Mouse (Mus musculus) small intestine, adult 2 months (tissue): ENCODE data around the gene Erg28. TPM values are rescaled to one million over a fixed set of nuclear protein-coding genes. Genes with fewer than 3 reads are reported as not detected.

Experiments used
- H3K27ac ChIP-seq: fragments of 200-500 bp; 2 replicates; pipeline ENCODE4 v1.5.1; 2012; ENCODE audit warnings: low read depth, low read length, control low read depth, inconsistent platforms; ENCODE audit not compliant: insufficient read depth
- H3K27me3 ChIP-seq: fragments of 200-500 bp; 2 replicates; pipeline ENCODE4 v1.6.1; 2012; ENCODE audit warnings: mild to moderate bottlenecking, moderate library complexity, low read length, inconsistent platforms; ENCODE audit not compliant: control insufficient read depth, insufficient read depth
- H3K36me3 ChIP-seq: fragments of 200-500 bp; 2 replicates; pipeline ENCODE4 v1.6.1; 2012; ENCODE audit warnings: mild to moderate bottlenecking, low read length, control low read depth, inconsistent platforms; ENCODE audit not compliant: control insufficient read depth, insufficient read depth
- H3K4me1 ChIP-seq: fragments of 200-500 bp; 2 replicates; pipeline ENCODE4 v1.6.1; 2012; ENCODE audit warnings: low read length, inconsistent platforms, mixed read lengths; ENCODE audit not compliant: control insufficient read depth, insufficient read depth, insufficient read length
- H3K4me3 ChIP-seq: fragments of 200-500 bp; 2 replicates; pipeline ENCODE4 v1.5.1; 2012; ENCODE audit warnings: low read depth, mild to moderate bottlenecking, control low read depth, inconsistent platforms, low read length, moderate library complexity
- CTCF ChIP-seq: fragments of 200-500 bp; IDR thresholded peaks from 2 replicates; pipeline ENCODE4 v1.5.1; 2012; ENCODE audit warnings: low read depth, mild to moderate bottlenecking, control low read depth, inconsistent platforms, low read length, moderate library complexity, mixed read lengths; ENCODE audit not compliant: insufficient replicate concordance, insufficient read length; ENCODE audit errors: extremely low read depth
- POLR2A ChIP-seq: fragments of 200-500 bp; IDR thresholded peaks from 2 replicates; pipeline ENCODE4 v1.6.1; 2012; ENCODE audit warnings: low read depth, mild to moderate bottlenecking, control low read depth, inconsistent platforms, low read length, moderate library complexity
- WGBS: fragments of 180-500 bp; shearing (Covaris S2); methylation state at CpG from one replicate; pipeline ENCODE4 v1.1.7; 2018; 5-methylcytosine and 5-hydroxymethylcytosine counted together
- polyA plus RNA-seq: library from polyadenylated mRNA; depleted of rRNA; stranded (reverse); fragments of >200 nt; gene quantifications from 2 replicates; pipeline ENCODE4 v1.2.3, GENCODE M21; 2012

Gene Erg28
- polyA plus RNA-seq, 1 experiment = 39.0 TPM

DNA sequence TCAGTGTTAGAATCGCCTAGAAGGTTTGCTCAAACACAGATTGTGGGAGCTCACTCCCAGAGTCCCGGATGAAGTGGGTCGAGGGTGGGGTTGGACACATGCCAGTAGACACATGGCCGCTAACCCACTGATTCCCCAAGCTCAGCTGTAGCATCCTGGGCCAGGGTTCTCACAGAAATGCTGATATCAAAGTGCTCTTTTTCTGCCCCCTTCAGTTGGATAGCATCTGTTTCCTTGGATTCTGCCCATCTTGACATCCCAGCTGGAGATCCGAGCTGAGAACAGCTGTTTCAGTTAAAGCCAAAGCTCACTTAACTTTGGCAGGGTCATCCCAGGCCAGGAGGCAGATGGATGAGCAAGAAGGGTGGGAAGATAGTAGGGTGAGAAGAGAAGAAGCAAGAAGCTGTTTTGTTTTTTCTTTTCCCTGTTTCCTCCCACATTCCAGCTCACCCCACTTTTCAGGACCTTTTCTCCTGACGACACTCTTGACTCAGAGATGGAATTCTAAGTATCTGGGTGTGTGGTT lies 31.5 kb downstream of the Erg28 start:
- Histone ChIP-seq H3K4me3 (no peak overlapping the region), H3K4me1 (no peaks in the 10 kb centered on the region), H3K36me3 (no peaks in the 10 kb centered on the region), H3K27me3 (no peaks in the 10 kb centered on the region), H3K27ac (no peak overlapping the region)
- 39% methylated on average over 6 of the region's 6 CpGs for whole genome bisulfite sequencing
- TF ChIP-seq POLR2A = no peak
- TF ChIP-seq CTCF = no peak

DNA sequence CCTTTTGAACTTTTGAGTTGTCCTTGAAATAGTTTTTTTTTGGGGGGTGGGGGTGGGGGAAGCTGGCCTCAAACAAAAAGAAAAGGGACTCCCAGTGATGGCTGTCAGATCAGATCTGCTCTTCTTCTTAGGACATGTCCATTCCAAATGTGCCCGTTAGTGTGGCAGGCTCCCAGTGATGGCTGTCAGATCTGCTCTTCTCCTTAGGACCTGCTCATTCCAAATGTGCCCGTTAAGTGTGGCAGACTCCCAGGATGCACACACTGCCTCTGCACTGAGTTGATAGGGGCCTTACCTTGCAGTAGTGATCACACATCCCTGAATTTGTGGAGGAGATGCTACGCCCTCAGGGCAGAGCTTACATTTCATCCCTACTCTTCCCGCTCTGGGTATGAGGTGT lies 32.2 kb downstream of the Erg28 start:
- H3K27me3 ChIP-seq = no peaks in the 10 kb centered on the region
- no peaks in the 10 kb centered on the region for H3K36me3 ChIP-seq
- no peak overlapping the region for H3K27ac ChIP-seq
- H3K4me3 ChIP-seq = no peak overlapping the region
- TF ChIP-seq POLR2A (no peak), CTCF (no peak)
- no peaks in the 10 kb centered on the region for H3K4me1 ChIP-seq
- WGBS = 93% methylated on average over 4 of the region's 4 CpGs

DNA sequence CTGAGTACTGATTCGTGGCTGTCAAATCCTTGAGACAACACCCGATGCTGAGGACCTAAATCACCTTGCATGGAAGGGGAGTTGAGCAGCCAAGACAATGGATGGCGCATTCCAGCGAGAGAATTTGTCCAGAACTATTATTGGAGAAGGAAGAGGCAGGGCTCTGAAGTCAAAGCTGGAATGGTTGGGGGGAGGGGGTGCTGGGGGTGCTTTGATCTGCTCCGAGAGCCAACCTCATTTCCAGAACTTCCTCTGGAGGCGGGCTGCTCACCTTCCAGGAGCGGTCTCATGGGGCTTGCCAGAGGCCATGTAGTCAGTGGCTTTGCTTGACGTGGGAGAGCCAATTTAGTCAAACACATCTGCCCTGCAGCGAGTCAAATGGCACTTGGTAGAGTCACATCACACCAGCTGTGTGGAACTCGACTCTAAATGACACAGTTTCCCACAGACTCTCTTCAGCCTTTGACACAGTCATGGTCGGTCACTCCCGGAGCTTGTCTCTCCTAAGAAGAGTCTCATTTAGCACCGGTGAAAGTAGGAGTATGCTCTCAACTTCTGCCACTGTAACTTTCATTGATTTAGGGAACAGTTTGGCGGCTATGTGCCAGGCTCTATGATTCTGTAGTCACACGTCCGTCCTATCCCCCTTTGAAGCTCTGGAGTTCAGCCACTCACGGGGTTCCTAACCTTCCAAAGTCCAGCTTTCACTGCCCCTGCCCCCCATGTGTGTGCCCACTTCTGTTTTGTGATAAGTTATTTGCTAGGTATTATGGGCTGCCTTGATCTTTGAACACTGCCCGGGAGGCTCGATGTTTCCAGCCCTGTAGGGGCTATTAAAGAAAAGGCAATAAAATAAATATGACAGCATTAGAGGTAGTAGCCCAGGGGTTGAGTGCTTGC lies 39.2 kb downstream of the Erg28 start:
- WGBS = 24% methylated on average over 19 of the region's 19 CpGs
- Histone ChIP-seq H3K4me1 (peaks cover 12% of the 10 kb centered on the region), H3K27ac (0 out of 2 replicates have a peak overlapping the region, but pooled peaks have one; percentile 10), H3K4me3 (no peak overlapping the region), H3K36me3 (no peaks in the 10 kb centered on the region), H3K27me3 (no peaks in the 10 kb centered on the region)
- TF ChIP-seq POLR2A (no peak), CTCF (no peak)

DNA sequence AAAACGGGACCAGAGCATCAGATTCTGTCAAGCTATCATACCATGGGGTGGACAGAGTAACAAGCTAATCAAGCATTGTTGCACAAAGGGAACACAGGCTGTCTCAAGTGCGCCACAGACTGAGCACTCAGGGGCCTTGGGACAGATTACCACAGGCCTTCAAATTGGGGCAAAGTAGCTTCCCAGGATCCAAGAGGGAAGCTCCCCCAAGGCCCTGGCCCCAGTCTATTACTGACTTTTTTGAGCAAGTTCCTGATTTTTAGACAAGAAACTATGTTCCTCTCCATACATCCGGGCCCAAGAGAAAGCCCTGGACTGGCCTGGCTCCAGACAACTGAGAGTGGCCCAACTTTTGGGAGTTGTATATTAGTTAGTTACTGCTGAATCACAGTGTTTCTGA lies 42.7 kb downstream of the Erg28 start:
- Histone ChIP-seq H3K4me3 (no peak overlapping the region), H3K36me3 (no peaks in the 10 kb centered on the region), H3K4me1 (peaks cover 17% of the 10 kb centered on the region), H3K27ac (no peak overlapping the region), H3K27me3 (no peaks in the 10 kb centered on the region)
- no peak for TF ChIP-seq CTCF
- TF ChIP-seq POLR2A = no peak
- 86% methylated on average over 3 of the region's 3 CpGs for WGBS

DNA sequence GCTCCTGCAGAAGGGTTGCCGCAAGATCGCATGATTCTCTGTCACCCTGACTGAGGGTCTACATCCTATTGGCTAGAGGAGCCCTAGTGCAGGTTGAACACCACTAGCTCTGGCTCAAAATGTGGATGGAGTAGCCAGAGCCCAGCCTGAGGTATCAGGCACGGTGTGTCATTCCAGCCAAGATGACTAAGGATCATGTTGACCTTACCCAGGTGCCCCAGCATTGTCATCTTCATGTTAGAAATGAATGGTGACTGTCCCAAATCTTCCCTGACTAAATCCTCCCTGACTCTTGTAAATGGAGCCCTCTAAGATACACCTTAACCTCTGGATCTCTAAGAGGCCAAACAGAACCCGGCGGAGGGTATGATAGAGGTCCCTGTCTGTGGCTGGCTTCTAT lies 44.6 kb downstream of the Erg28 start:
- peaks cover 6% of the 10 kb centered on the region; the same call in 1 of the 2 replicates for H3K4me1 ChIP-seq
- 94% methylated on average over 5 of the region's 5 CpGs for WGBS
- H3K27me3 ChIP-seq = no peaks in the 10 kb centered on the region
- H3K4me3 ChIP-seq = no peak overlapping the region
- H3K27ac ChIP-seq = no peak overlapping the region
- TF ChIP-seq POLR2A (no peak), CTCF (no peak)
- H3K36me3 ChIP-seq = no peaks in the 10 kb centered on the region

DNA sequence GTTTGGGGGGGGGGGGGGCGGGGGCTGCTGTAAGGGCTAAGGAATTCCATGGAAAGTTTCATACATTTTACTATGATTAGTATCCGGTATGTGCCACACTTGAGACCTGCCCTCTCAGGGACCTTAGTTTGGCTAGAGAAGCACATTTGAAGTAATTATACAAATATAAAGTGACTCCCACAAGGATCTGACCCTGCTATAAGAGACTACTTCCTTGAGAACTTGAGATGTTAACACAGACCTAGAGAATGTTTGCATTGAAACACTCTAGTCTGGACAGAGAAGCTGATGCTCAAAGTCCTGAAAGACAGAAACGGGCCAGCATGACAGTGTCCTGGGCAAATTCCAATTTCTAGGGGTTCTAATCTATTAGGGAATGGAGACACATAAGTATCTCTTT lies 45.4 kb downstream of the Erg28 start:
- TF ChIP-seq POLR2A (no peak), CTCF (no peak)
- Histone ChIP-seq H3K27me3 (no peaks in the 10 kb centered on the region), H3K27ac (no peak overlapping the region), H3K4me1 (peaks cover 6% of the 10 kb centered on the region; the same call in 1 of the 2 replicates), H3K36me3 (no peaks in the 10 kb centered on the region), H3K4me3 (no peak overlapping the region)
- 59% methylated on average over 3 of the region's 3 CpGs for WGBS

DNA sequence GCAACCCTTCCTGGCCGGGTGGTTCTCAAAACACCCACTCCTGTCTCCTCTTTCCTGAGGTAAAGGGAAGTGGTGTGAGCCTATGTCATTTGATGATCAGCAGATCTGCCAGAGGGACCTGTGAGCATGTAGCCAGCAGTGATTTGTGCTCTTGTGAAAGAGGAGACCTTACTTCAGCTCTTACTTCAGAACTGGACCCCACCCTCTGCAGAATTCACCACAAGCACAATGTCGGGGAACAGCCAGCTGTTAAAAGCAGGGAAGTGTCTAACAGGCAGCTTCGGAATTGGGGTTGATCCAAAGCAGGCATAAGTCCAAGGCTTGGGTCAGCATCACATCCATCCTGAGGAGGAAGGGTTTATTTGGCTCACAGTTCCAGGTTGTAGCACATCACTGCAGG lies 53.0 kb downstream of the Erg28 start:
- H3K27ac ChIP-seq = no peak overlapping the region
- WGBS = 51% methylated on average over 3 of the region's 3 CpGs
- TF ChIP-seq CTCF = no peak
- TF ChIP-seq POLR2A = no peak
- H3K27me3 ChIP-seq = no peaks in the 10 kb centered on the region
- no peak overlapping the region for H3K4me3 ChIP-seq
- no peaks in the 10 kb centered on the region; the same call in 1 of the 2 replicates for H3K4me1 ChIP-seq
- H3K36me3 ChIP-seq = no peaks in the 10 kb centered on the region

DNA sequence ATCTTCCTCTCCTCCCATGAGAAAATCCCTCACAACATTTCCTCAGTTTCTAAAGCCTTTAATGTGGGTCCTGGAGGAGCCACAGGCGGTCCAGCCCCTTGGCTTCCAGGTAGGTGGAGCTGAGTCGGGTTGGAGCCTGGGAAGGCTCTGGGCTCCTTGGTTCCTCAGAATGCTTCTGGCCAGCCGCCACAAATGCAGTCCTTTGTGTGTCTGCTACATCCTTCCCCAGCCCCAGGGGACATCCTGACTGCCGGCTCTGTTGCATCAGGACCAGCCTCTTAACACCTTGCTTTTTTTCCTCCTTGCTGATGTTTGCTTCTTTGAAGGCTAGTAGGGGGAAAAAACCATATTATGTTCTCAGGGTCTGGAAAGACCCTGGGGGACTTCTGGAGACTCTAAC lies 56.6 kb downstream of the Erg28 start:
- WGBS = 66% methylated on average over 4 of the region's 4 CpGs
- no peak overlapping the region for H3K4me3 ChIP-seq
- TF ChIP-seq POLR2A (no peak), CTCF (no peak)
- H3K4me1 ChIP-seq = no peaks in the 10 kb centered on the region
- H3K36me3 ChIP-seq = no peaks in the 10 kb centered on the region
- H3K27me3 ChIP-seq = no peaks in the 10 kb centered on the region
- no peak overlapping the region for H3K27ac ChIP-seq
